Mouse (Mus musculus) heart, adult 18-20 months (tissue): ENCODE measurements at regions not wholly inside any gene's neighbourhood (a gene's known extent, or its start where the extent isn't known, plus 50 kb on each side); places are given as distances from the start of the nearest gene placed in this dataset.

Experiments
- DNase-seq, 2 experiments: peaks; one replicate each; pipeline ENCODE4 v3.0.0; 2021 to 2022; ENCODE audit warnings: mixed read lengths in 1 of 2

- DNase-seq: no peak
Measured at GRCm38 (mm10) chr2:129952486-129952885, 59.7 kb upstream of the Tgm3 start.

- DNase-seq: no peak
Measured at GRCm38 (mm10) chr2:129955260-129955691, 56.9 kb upstream of the Tgm3 start.

- no peak for DNase-seq
Measured at GRCm38 (mm10) chr2:129958120-129958519, 54.0 kb upstream of the Tgm3 start.

- no peak for DNase-seq
Measured at GRCm38 (mm10) chr2:129960364-129960763, 51.8 kb upstream of the Tgm3 start.

GRCm38 (mm10) chr2:129961522-129961921 is 50.6 kb upstream of the Tgm3 start:
- no peak for DNase-seq
